Mouse (Mus musculus) embryonic facial prominence, embryonic 11.5 days (tissue): ENCODE measurements around the gene Padi1. TPM values are rescaled to one million over a fixed set of nuclear protein-coding genes. Genes with fewer than 3 reads are reported as not detected.

Experiments used
- ATAC-seq: fragments of 200-750 bp; cut with Nextera tagmentation; replicated peaks from 2 replicates; pipeline ENCODE4 v1.8.0; 2017; ENCODE audit warnings: low read depth; ENCODE audit not compliant: insufficient number of reproducible peaks, low FRiP score, low TSS enrichment
- DNase-seq: peaks from one replicate; pipeline ENCODE4 v3.0.0-alpha.2; 2015; ENCODE audit warnings: low spot score
- H3K27ac ChIP-seq: fragments of 300-500 bp; sonication (generic); replicated peaks from 2 replicates; pipeline ENCODE4 v1.5.1; 2014; ENCODE audit warnings: mild to moderate bottlenecking, low read depth, low read length, control low read depth
- H3K27me3 ChIP-seq: fragments of 300-500 bp; sonication (generic); 2 replicates; pipeline ENCODE4 v1.6.1; 2014; ENCODE audit warnings: mild to moderate bottlenecking, low read length, moderate library complexity, mixed read lengths; ENCODE audit not compliant: control insufficient read depth, insufficient read depth
- H3K36me3 ChIP-seq: fragments of 300-500 bp; sonication (generic); replicated peaks from 2 replicates; pipeline ENCODE4 v1.6.1; 2014; ENCODE audit warnings: low read depth, mild to moderate bottlenecking, low read length, moderate library complexity, mixed read lengths; ENCODE audit not compliant: control insufficient read depth, insufficient read depth
- H3K4me1 ChIP-seq: fragments of 300-500 bp; sonication (generic); 2 replicates; pipeline ENCODE4 v1.6.1; 2014; ENCODE audit warnings: low read length, mixed read lengths; ENCODE audit not compliant: control insufficient read depth, insufficient read depth
- H3K4me2 ChIP-seq: fragments of 300-500 bp; sonication (generic); 2 replicates; pipeline ENCODE4 v1.6.1; 2014; ENCODE audit warnings: low read depth, mild to moderate bottlenecking, control low read depth, low read length, moderate library complexity
- H3K4me3 ChIP-seq: fragments of 300-500 bp; sonication (generic); 2 replicates; pipeline ENCODE4 v1.5.1; 2014; ENCODE audit warnings: low read depth, low read length, control low read depth
- H3K9ac ChIP-seq: fragments of 300-500 bp; sonication (generic); replicated peaks from 2 replicates; pipeline ENCODE4 v1.6.1; 2014; ENCODE audit warnings: mild to moderate bottlenecking, control low read depth, low read length
- H3K9me3 ChIP-seq: fragments of 300-500 bp; sonication (generic); replicated peaks from 2 replicates; pipeline ENCODE4 v1.6.1; 2016; ENCODE audit warnings: mild to moderate bottlenecking, low read length, inconsistent platforms, mixed read lengths; ENCODE audit not compliant: control insufficient read depth
- WGBS: fragments of 180-500 bp; shearing (Covaris S2); extraction: QIAGEN DNeasy Blood & Tissue Kit; methylation state at CpG from one replicate; pipeline ENCODE4 v1.1.7; 2014; 5-methylcytosine and 5-hydroxymethylcytosine counted together
- polyA plus RNA-seq: library from polyadenylated mRNA; unstranded; fragments of >200 nt; fragmentation: Nextera tagmentation; extraction: Ambion mirVana; gene quantifications from 2 replicates; pipeline ENCODE4 v1.2.1, GENCODE M21; 2014

Gene Padi1
- polyA plus RNA-seq, 1 experiment from 2014 or later = 0.13 TPM

GRCm38 (mm10) chr4:140880207-140880606, 34.6 kb upstream of the Padi1 start:
- DNase-seq (no peak), ATAC-seq (no peak)
- 82% methylated on average over 3 of the region's 3 CpGs for WGBS
- no peaks in the 10 kb centered on the region for H3K4me1 ChIP-seq
- no peak overlapping the region for H3K4me3 ChIP-seq
- no peaks in the 10 kb centered on the region for H3K9me3 ChIP-seq
- H3K4me2 ChIP-seq = no peak overlapping the region
- no peak overlapping the region for H3K27ac ChIP-seq
- no peaks in the 10 kb centered on the region for H3K36me3 ChIP-seq
- H3K9ac ChIP-seq = no peak overlapping the region
- H3K27me3 ChIP-seq = no peaks in the 10 kb centered on the region

DNA sequence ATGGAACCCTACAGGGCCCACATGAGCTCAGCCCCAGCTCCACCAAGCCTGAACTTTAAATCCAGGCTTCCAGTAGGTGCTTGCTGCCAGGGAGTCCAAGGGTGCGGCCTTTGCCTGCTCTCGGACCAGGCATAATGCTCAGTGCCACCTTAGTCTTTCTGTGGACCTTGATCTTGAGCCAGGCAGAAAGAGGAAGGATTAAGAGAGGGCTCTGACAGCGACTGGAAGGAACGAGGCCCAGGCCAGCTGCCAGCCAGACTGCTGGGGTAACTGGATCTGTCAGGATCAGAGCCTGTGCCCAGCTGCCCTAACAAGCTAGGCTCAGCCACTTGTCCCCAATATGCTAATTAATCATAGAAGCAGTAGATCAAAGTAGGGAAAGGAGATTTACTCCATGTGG, 34.2 kb upstream of the Padi1 start:
- ATAC-seq (no peak), DNase-seq (no peak)
- Histone ChIP-seq H3K4me3 (no peak overlapping the region), H3K27ac (no peak overlapping the region), H3K27me3 (no peaks in the 10 kb centered on the region), H3K4me2 (no peak overlapping the region), H3K4me1 (no peaks in the 10 kb centered on the region), H3K9me3 (no peaks in the 10 kb centered on the region), H3K36me3 (no peaks in the 10 kb centered on the region), H3K9ac (no peak overlapping the region)
- WGBS = 72% methylated on average over 4 of the region's 4 CpGs

DNA sequence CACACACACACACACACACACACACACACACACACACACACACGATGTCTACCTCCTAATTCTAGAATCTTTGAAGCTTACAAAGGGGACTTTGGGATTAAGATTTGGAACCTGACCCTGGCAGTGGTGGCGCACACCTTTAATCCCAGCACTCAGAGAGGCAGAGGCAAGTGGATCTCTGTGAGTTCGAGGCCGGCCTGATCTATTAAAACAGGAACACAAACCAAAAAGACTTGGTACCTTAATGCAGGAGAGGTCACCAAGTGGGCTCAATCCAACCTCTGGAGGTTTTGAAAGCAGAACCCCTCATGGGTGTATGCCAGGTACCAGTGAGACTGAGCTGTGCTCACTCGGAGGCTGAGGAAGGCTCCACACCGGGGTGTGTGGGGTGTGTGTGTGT, 33.5 kb upstream of the Padi1 start:
- 88% methylated on average over 6 of the region's 6 CpGs for WGBS
- Histone ChIP-seq H3K4me1 (no peaks in the 10 kb centered on the region), H3K27me3 (no peaks in the 10 kb centered on the region)

DNA sequence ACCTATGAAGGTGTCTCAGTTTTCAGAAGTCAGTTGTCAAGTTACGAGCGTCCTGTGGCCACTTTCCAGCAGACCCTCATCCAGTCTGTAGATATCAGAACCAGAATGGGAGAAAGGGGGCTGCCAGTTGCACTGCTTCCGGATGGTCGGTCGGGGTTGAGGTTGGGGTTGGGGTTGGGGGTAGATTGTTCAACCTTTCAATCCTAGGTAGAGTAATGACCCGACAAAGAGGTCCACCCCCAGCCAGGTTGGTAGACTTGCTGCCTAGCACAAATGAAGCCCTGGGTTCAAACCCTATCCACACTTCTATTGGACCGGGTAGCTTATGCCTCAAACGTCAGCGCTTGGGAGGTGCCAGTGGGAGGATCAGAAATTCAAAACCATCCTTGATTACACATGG, 33.1 kb upstream of the Padi1 start:
- no peaks in the 10 kb centered on the region for H3K9me3 ChIP-seq
- H3K9ac ChIP-seq = no peak overlapping the region
- H3K4me2 ChIP-seq = no peak overlapping the region
- H3K27me3 ChIP-seq = no peaks in the 10 kb centered on the region
- ATAC-seq (no peak), DNase-seq (no peak)
- no peaks in the 10 kb centered on the region for H3K4me1 ChIP-seq
- no peak overlapping the region for H3K27ac ChIP-seq
- no peak overlapping the region for H3K4me3 ChIP-seq
- no peaks in the 10 kb centered on the region for H3K36me3 ChIP-seq
- whole genome bisulfite sequencing = 86% methylated on average over 9 of the region's 9 CpGs

More for the DNA sequence above, 33.5 kb upstream of the Padi1 start:
- Histone ChIP-seq H3K36me3 (no peaks in the 10 kb centered on the region), H3K4me3 (no peak overlapping the region), H3K4me2 (no peak overlapping the region), H3K9me3 (no peaks in the 10 kb centered on the region), H3K27ac (no peak overlapping the region), H3K9ac (no peak overlapping the region)
- DNase-seq = no peak
- no peak for ATAC-seq

DNA sequence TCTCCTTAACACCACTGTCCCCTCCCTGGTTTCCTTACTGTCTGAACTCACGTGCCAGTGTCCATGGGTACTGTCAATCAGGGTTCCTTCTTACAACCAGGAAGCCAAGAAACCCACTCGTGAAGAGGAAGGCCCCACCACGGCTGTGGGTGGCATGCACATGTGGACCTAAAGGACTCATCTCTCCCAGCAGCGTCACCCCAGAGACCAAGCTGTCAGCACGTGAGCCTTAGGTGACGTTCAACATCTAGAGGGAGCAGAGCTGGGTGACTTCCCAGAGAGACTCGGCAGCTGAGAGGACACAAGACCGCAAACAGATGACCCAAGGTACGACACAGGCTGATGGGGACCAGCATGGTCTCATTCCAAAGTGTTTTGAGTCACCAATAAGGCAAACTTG, 31.9 kb upstream of the Padi1 start:
- Histone ChIP-seq H3K4me2 (no peak overlapping the region), H3K36me3 (no peaks in the 10 kb centered on the region), H3K27me3 (no peaks in the 10 kb centered on the region), H3K27ac (no peak overlapping the region), H3K9ac (no peak overlapping the region), H3K9me3 (no peaks in the 10 kb centered on the region), H3K4me3 (no peak overlapping the region), H3K4me1 (no peaks in the 10 kb centered on the region)
- DNase-seq = no peak
- no peak for ATAC-seq
- WGBS = 80% methylated on average over 9 of the region's 9 CpGs

GRCm38 (mm10) chr4:140876681-140877080, 31.1 kb upstream of the Padi1 start:
- DNase-seq (no peak), ATAC-seq (no peak)
- Histone ChIP-seq H3K4me2 (no peak overlapping the region), H3K4me3 (no peak overlapping the region), H3K9me3 (no peaks in the 10 kb centered on the region), H3K36me3 (no peaks in the 10 kb centered on the region), H3K27ac (no peak overlapping the region), H3K4me1 (no peaks in the 10 kb centered on the region), H3K27me3 (no peaks in the 10 kb centered on the region), H3K9ac (no peak overlapping the region)
- 68% methylated on average over 6 of the region's 6 CpGs for WGBS

- no peaks in the 10 kb centered on the region for H3K27me3 ChIP-seq
- H3K27ac ChIP-seq = no peak overlapping the region
- ATAC-seq (no peak), DNase-seq (no peak)
- no peaks in the 10 kb centered on the region for H3K4me1 ChIP-seq
- no peak overlapping the region for H3K4me2 ChIP-seq
- H3K9me3 ChIP-seq = no peaks in the 10 kb centered on the region
- WGBS = 86% methylated on average over 8 of the region's 8 CpGs
- H3K36me3 ChIP-seq = no peaks in the 10 kb centered on the region
- no peak overlapping the region for H3K9ac ChIP-seq
- H3K4me3 ChIP-seq = no peak overlapping the region
These were observed 30.6 kb upstream of the Padi1 start for GRCm38 (mm10) chr4:140876161-140876560.

GRCm38 (mm10) chr4:140873011-140873410, 27.4 kb upstream of the Padi1 start:
- WGBS = 74% methylated on average over 11 of the region's 11 CpGs
- Histone ChIP-seq H3K4me2 (no peak overlapping the region), H3K4me1 (no peaks in the 10 kb centered on the region), H3K9me3 (no peaks in the 10 kb centered on the region), H3K27ac (no peak overlapping the region), H3K4me3 (no peak overlapping the region), H3K36me3 (no peaks in the 10 kb centered on the region), H3K27me3 (no peaks in the 10 kb centered on the region), H3K9ac (no peak overlapping the region)
- no peak for DNase-seq
- ATAC-seq = no peak

- Histone ChIP-seq H3K9me3 (no peaks in the 10 kb centered on the region), H3K27ac (no peak overlapping the region), H3K4me1 (no peaks in the 10 kb centered on the region), H3K27me3 (no peaks in the 10 kb centered on the region), H3K4me3 (no peak overlapping the region), H3K4me2 (no peak overlapping the region), H3K36me3 (no peaks in the 10 kb centered on the region), H3K9ac (no peak overlapping the region)
- ATAC-seq (no peak), DNase-seq (no peak)
- 89% methylated on average over 5 of the region's 5 CpGs for WGBS
These were observed 27.1 kb upstream of the Padi1 start for GRCm38 (mm10) chr4:140872686-140872992.
